Mouse (Mus musculus): ENCODE results near the gene Ostc. TPM values are rescaled to one million over a fixed set of nuclear protein-coding genes. Genes with fewer than 3 reads are reported as not detected.

Ostc gene
- 356 and 387 TPM in 2 replicates for polyA plus RNA-seq (2015; fragmentation: Nextera tagmentation; extraction: Ambion mirVana)

DNA sequence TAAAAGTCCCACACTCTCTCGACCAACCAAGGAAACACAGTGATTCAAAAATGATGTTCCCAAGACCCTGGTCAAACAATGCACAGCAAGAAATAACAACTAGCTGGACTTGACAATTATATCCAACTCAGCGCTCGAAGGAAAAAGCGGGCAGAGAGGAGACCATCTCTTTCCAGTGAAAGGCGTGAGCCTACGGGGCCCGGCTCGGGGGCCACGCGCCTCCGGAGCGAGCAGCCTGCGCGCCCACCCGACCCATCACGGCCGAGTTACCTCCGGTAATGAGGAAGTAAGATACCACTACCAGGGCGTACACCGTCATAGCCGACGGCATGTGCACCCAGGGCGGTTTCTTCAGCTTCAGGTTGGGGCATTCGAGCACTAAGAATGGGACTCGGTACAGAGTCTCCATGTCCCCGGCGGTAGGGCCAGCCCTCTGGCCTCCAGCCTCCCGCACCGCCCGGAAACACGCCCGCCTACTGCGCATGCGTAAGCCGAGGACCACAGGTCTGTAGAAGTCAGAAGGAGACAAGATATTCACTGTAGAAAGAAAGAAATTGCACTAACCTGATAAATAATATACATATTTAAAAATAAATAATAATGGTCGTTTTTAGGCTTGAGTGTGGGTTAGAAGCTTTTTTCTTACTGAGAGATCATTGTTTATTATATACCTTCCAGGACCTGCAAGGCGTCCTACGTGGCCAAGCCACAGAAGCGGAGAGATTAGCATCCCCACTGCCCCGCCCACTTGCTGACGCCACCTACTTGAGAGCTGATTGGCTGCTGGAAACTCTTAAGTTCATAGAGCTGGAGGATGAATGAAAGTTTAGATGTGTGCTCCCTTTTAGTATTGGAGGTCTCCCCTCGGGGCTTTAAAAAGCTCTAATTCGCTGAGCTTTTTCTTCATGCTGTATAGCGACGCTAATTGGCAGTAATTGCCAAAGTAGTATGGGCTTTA, at the start of gene Ostc:
Gene Ostc (minus strand): TSS at position 478 of the 958 bp plus-strand sequence.
- peak within 1 kb of the TSS; percentile 92 for H3K9ac ChIP-seq (replicated peaks; ENCODE audit: low read length)
- H3K27me3 ChIP-seq (ENCODE audit: insufficient read depth, low read length): no peaks in the 10 kb centered on the region
- peak; percentile 97 for ATAC-seq (ENCODE audit: low FRiP score, low TSS enrichment)
- peak within 1 kb of the TSS; percentile 80 for H3K27ac ChIP-seq (ENCODE audit: low read length)
- H3K4me3 ChIP-seq (ENCODE audit: low read length): peak within 1 kb of the TSS; percentile 83
- H3K4me2 ChIP-seq (replicated peaks; ENCODE audit: low read depth, low read length): peak within 1 kb of the TSS; percentile 82
- peaks cover 4% of the 10 kb centered on the region; the same call in 1 of the 2 replicates for H3K36me3 ChIP-seq (ENCODE audit: insufficient read depth, low read length)
- H3K9me3 ChIP-seq (ENCODE audit: low read length): no peaks in the 10 kb centered on the region
- peaks cover 18% of the 10 kb centered on the region for H3K4me1 ChIP-seq (ENCODE audit: insufficient read depth, low read length)
- WGBS: under 1% methylated on average over 45 of the region's 45 CpGs

DNA sequence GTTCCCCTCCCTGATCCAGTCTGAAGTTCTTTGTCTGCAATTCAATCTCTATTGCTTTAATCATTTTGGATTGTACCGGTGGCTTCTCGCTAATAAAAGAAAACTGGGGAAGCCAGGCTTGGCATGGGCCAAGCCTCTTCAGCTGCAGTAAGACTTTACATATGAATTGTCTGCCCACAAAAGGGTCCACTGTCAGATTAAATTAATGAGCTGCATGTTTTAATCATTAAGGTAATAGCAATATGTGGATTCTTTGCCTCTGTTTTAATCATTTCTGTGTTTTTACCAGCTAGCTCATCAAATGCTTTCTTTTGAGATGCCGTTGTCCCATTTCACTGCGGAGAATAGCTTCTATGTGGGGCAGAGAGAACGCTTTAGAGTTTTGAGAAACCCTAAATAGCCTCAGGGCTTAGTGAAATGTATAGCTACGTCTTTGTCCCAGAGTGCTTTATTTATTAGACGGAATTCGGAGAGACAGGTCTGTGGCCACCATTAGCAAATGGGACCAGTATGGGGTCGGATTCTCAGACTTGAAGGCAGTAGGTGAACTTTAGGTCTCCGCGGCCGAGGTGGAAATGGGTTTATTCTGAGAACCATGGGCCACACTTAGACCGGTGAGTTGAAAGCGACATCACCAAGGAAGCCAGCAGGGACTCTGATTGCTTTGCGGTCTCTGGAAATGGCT, 49.1 kb upstream of the Ostc start:
- ATAC-seq (ENCODE audit: low FRiP score, low TSS enrichment): no peak
- Histone ChIP-seq H3K36me3 (ENCODE audit: insufficient read depth, low read length) (no peaks in the 10 kb centered on the region), H3K27me3 (ENCODE audit: insufficient read depth, low read length) (no peaks in the 10 kb centered on the region), H3K9ac (replicated peaks; ENCODE audit: low read length) (no peak overlapping the region), H3K27ac (ENCODE audit: low read length) (no peak overlapping the region), H3K4me2 (replicated peaks; ENCODE audit: low read depth, low read length) (no peak overlapping the region), H3K4me3 (ENCODE audit: low read length) (no peak overlapping the region), H3K9me3 (ENCODE audit: low read length) (no peaks in the 10 kb centered on the region), H3K4me1 (ENCODE audit: insufficient read depth, low read length) (no peaks in the 10 kb centered on the region)
- 66% methylated on average over 15 of the region's 15 CpGs for WGBS

DNA sequence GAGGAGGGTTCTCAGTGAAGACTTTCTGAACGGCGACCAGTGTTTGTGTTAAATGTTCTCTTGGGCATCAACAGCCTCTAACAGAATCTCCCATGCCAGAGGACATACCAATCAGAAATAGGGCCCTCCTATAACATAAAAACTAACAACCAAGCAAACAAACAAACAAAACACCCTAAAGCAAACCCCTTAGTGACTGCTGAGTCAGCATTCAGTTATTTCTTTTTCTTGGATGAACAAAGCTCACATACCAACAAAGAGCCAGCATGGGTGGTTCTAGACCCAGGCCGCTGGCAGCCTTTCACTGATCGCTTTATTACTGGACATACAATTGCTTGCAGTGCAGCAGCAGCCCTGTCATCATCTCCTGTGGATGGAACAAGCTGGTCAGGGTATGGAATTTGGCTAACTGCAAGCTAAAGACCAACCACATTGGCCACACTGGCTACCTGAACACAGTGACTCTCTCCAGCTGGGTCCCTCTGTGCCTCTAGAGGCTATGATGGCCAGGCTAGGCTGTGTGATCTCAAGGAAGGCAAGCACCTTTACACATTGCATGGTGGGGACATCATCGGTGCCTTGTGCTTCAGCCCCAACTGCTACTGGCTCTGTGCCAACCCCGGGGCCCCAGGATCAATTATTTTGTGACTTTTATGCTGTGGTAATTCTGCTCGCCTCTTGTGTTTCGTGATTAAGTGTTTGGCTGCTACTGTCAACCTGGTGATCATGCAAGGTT, 48.0 kb upstream of the Ostc start:
- H3K4me2 ChIP-seq (replicated peaks; ENCODE audit: low read depth, low read length): no peak overlapping the region
- H3K36me3 ChIP-seq (ENCODE audit: insufficient read depth, low read length): no peaks in the 10 kb centered on the region
- no peaks in the 10 kb centered on the region for H3K9me3 ChIP-seq (ENCODE audit: low read length)
- H3K27me3 ChIP-seq (ENCODE audit: insufficient read depth, low read length): no peaks in the 10 kb centered on the region
- H3K4me1 ChIP-seq (ENCODE audit: insufficient read depth, low read length): no peaks in the 10 kb centered on the region
- no peak overlapping the region for H3K4me3 ChIP-seq (ENCODE audit: low read length)
- 76% methylated on average over 8 of the region's 8 CpGs for WGBS
- H3K27ac ChIP-seq (ENCODE audit: low read length): no peak overlapping the region
- no peak for ATAC-seq (ENCODE audit: low FRiP score, low TSS enrichment)
- H3K9ac ChIP-seq (replicated peaks; ENCODE audit: low read length): no peak overlapping the region

DNA sequence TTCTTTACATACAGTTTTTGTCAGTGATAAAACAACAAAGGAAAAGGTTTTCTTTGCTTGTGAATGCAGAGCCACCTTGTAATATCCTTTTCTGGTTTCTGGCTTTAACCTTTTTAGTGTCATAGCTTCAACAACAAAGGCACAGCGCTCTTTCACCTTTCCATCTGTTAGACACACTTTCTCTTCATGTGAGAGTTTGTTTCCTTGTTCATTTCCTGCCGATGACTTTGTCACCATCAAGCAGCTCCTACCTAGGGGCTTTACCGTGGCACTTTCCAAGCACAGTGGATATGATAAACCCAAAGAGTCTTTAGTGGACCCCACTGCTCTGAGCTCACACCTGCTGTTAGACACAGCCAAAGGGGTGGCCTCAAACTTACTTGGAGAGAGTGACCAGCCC, 40.0 kb upstream of the Ostc start:
- no peak for ATAC-seq (ENCODE audit: low FRiP score, low TSS enrichment)
- no peaks in the 10 kb centered on the region; the same call in 1 of the 2 replicates for H3K9me3 ChIP-seq (ENCODE audit: low read length)
- no peaks in the 10 kb centered on the region for H3K27me3 ChIP-seq (ENCODE audit: insufficient read depth, low read length)
- WGBS: 84% methylated on average over 3 of the region's 3 CpGs
- H3K4me1 ChIP-seq (ENCODE audit: insufficient read depth, low read length): no peaks in the 10 kb centered on the region
- H3K4me3 ChIP-seq (ENCODE audit: low read length): no peak overlapping the region
- no peaks in the 10 kb centered on the region for H3K36me3 ChIP-seq (ENCODE audit: insufficient read depth, low read length)
- no peak overlapping the region for H3K4me2 ChIP-seq (replicated peaks; ENCODE audit: low read depth, low read length)
- H3K9ac ChIP-seq (replicated peaks; ENCODE audit: low read length): no peak overlapping the region
- H3K27ac ChIP-seq (ENCODE audit: low read length): no peak overlapping the region

DNA sequence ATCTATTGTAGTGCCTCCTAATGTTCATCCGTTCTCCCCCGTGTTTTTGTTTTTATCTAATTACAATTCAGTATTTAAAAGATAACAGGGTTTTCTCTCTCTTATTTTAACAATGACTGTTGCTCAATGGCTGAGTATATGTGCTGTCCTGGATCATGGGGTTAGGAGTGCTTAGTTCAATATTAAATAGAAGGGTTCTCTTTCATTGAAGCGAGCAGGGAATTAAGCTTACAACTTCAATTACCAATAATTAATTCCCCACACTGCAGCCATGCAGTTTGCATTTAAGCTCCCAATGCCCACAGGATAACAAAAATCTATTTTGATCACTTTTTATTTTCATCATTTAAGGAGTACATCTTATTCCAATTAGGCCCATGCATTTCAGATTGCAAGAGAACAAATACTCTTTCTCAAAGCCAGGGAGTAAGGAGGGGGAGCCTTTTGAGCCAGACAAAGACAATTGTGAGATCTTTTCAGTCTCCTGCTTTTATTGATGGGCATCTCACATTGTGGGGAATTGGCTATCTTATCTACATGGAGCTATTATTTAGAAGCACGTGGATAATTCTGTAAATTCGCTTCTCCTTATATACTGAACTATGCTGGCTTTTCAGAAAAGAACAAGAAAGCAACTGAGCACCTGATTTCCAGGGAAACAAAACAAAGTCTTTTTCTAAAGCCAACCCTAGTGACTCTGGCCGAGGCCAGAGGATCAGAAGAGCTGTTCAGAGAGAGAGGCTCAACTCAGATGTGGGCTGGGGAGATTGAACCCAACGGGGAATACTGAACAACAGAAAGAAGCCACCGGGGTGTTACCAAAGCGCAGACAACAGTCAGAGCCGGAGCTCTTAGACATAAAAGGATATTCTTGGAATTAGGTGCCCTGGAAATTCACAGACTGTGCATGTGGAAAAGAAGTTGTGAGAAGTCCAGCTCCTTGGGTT, 37.7 kb upstream of the Ostc start:
- Histone ChIP-seq H3K36me3 (ENCODE audit: insufficient read depth, low read length) (no peaks in the 10 kb centered on the region), H3K4me2 (replicated peaks; ENCODE audit: low read depth, low read length) (no peak overlapping the region), H3K9ac (replicated peaks; ENCODE audit: low read length) (no peak overlapping the region), H3K4me3 (ENCODE audit: low read length) (no peak overlapping the region), H3K27me3 (ENCODE audit: insufficient read depth, low read length) (no peaks in the 10 kb centered on the region), H3K9me3 (ENCODE audit: low read length) (no peaks in the 10 kb centered on the region; the same call in 1 of the 2 replicates), H3K27ac (ENCODE audit: low read length) (no peak overlapping the region), H3K4me1 (ENCODE audit: insufficient read depth, low read length) (no peaks in the 10 kb centered on the region)
- 76% methylated on average over 10 of the region's 10 CpGs for WGBS
- ATAC-seq (ENCODE audit: low FRiP score, low TSS enrichment): no peak

DNA sequence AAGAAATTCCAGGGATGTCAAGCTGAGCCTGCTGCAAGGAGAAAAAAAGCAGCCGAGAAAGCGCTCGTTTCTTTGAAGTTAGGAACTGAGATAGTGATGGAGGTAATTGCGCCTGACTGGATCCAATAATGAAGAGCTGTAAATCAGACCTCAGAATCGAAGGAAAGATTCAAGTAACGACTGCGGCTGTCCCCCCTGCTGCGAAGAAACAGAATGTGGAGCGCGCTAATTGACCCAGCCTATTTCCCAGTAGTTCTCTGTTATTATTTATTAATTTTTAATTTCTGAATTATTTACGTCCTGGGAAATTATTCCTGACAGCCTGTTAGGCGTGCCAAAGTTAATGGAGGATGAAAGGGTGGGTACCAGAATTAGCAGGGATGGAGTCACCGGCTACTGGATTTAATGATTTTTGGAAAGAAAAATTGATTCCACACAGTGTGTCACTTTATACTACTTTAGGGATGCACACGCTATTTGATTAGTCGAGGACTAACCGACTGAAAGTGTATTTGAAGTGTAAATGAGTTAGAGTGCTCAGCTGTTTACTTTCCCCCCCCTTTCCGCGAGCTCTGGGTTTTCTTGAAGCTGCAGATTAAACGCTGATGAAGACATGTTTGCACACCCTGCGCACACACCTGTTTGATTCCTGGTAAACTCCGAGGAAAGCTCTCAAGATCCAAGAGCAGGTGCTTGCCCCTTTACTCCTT, 28.6 kb upstream of the Ostc start:
- Histone ChIP-seq H3K9ac (replicated peaks; ENCODE audit: low read length) (no peak overlapping the region), H3K4me2 (replicated peaks; ENCODE audit: low read depth, low read length) (peak overlapping the region; percentile 29; the same call in 1 of the 2 replicates), H3K36me3 (ENCODE audit: insufficient read depth, low read length) (no peaks in the 10 kb centered on the region), H3K27me3 (ENCODE audit: insufficient read depth, low read length) (peaks cover 5% of the 10 kb centered on the region; the same call in 1 of the 2 replicates), H3K27ac (ENCODE audit: low read length) (no peak overlapping the region), H3K9me3 (ENCODE audit: low read length) (no peaks in the 10 kb centered on the region), H3K4me3 (ENCODE audit: low read length) (peak overlapping the region; percentile 11; the same call in 1 of the 2 replicates), H3K4me1 (ENCODE audit: insufficient read depth, low read length) (0 out of 2 replicates have a peak, but pooled peaks cover 5% of the 10 kb centered on the region)
- peak; percentile 31; the same call in 1 of the 2 replicates for ATAC-seq (ENCODE audit: low FRiP score, low TSS enrichment)
- WGBS: 19% methylated on average over 21 of the region's 21 CpGs

DNA sequence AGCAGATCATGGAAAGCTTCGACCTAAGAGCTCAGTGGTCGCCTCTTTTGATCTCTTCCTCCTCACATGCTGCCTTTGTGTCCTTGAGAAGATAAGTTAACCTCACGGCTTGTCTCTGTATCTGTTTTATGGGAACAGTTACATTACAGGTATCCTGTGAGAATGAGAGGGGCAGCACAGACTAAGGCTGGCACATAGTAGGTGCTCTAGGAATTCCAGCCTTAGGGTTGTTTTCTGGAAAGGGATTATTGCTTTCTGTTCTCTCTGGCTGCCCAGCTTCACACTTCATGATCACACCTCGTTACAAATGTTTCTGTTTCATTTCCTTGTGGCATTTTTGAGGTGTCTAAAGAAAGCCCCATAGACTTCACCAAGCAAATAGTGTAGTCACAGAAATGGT, 27.5 kb upstream of the Ostc start:
- no peak overlapping the region for H3K4me2 ChIP-seq (replicated peaks; ENCODE audit: low read depth, low read length)

DNA sequence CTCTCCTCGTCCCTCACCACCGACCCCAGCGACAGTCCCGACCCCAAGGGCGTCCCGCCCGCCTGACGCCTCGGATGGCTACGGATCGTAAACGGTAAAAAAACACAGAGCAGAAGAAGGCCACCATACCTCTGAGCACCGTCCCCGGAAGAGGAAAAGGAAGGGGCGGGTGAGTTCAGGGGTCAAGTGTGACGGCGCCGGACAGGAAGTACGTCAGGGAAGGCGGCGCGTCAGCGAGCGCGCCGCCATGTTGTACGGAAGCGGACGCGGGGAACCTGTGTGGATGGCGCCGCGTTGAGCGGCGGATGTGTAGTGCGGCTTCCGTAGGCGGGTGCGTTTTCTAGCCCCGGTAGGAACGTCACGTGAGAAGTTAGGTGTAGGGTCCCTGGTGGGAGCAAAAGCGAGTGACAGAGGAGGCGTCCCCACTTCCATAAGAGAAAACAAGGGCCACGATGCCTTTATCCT, 21.0 kb upstream of the Ostc start, which contains the start of gene Rpl34:
Gene Rpl34 (minus strand): TSS at position 210 of the 465 bp plus-strand sequence.
- Histone ChIP-seq H3K9me3 (ENCODE audit: low read length) (no peaks in the 10 kb centered on the region), H3K36me3 (ENCODE audit: insufficient read depth, low read length) (peaks cover 36% of the 10 kb centered on the region), H3K4me1 (ENCODE audit: insufficient read depth, low read length) (peaks cover 21% of the 10 kb centered on the region), H3K4me3 (ENCODE audit: low read length) (peak within 1 kb of the TSS; percentile 94), H3K4me2 (replicated peaks; ENCODE audit: low read depth, low read length) (peak within 1 kb of the TSS; percentile 72), H3K27me3 (ENCODE audit: insufficient read depth, low read length) (no peaks in the 10 kb centered on the region; the same call in 1 of the 2 replicates), H3K27ac (ENCODE audit: low read length) (peak within 1 kb of the TSS; percentile 87), H3K9ac (replicated peaks; ENCODE audit: low read length) (peak within 1 kb of the TSS; percentile 94)
- WGBS: under 1% methylated on average over 45 of the region's 45 CpGs
- peak; percentile 98 for ATAC-seq (ENCODE audit: low FRiP score, low TSS enrichment)

More for the DNA sequence above, 27.5 kb upstream of the Ostc start:
- Histone ChIP-seq H3K4me1 (ENCODE audit: insufficient read depth, low read length) (0 out of 2 replicates have a peak, but pooled peaks cover 5% of the 10 kb centered on the region), H3K4me3 (ENCODE audit: low read length) (no peak overlapping the region), H3K27ac (ENCODE audit: low read length) (no peak overlapping the region), H3K9ac (replicated peaks; ENCODE audit: low read length) (no peak overlapping the region), H3K27me3 (ENCODE audit: insufficient read depth, low read length) (peaks cover 5% of the 10 kb centered on the region; the same call in 1 of the 2 replicates), H3K9me3 (ENCODE audit: low read length) (no peaks in the 10 kb centered on the region), H3K36me3 (ENCODE audit: insufficient read depth, low read length) (no peaks in the 10 kb centered on the region)
- 39% methylated on average over 4 of the region's 4 CpGs for WGBS
- no peak for ATAC-seq (ENCODE audit: low FRiP score, low TSS enrichment)

Measured in kidney, embryonic 16.5 days (tissue).